Mouse (Mus musculus): ENCODE measurements at regions not wholly inside any gene's neighbourhood (a gene's known extent, or its start where the extent isn't known, plus 50 kb on each side); places are given as distances from the start of the nearest gene placed in this dataset.

GRCm38 (mm10) chr10:44582736-44583135, 54.4 kb upstream of the Prdm1 start:
- TF ChIP-seq POLR2A (IDR thresholded peaks at IDR 0.05; ENCODE audit: control insufficient read depth, low read depth, low read length) (no peak), CTCF (IDR thresholded peaks at IDR 0.05; ENCODE audit: control insufficient read depth, insufficient read depth, insufficient replicate concordance, low read depth, low read length) (no peak)

All from testis, adult 2 months (tissue).